In genomic region chr19:5922963-5923362, GRCm38 (mm10) we compare ENCODE assay signal across 16 mouse cellular contexts. TPM values are rescaled to one million over a fixed set of nuclear protein-coding genes. Genes with fewer than 3 reads are reported as not detected.
DNase-seq lines count a peak whose midpoint lies in the region; ATAC-seq and TF ChIP-seq lines count a peak whose summit lies in the region.
"Had no signal": no experiment of that assay in that cellular context is flagged by ENCODE, and none has a peak within 500 bp of the region (broad histone marks: within the 10 kb centered on the region; RNA-seq: fewer than 3 reads in every experiment).

No protein-coding gene starts in this region.

- no peak for TF ChIP-seq CTCF in gastrocnemius, adult 2 months (IDR thresholded peaks at IDR 0.05)
- TF ChIP-seq CTCF in intestine, postnatal 0 days (IDR thresholded peaks at IDR 0.05; ENCODE audit: low read depth), result no peak
- TF ChIP-seq CTCF in midbrain, postnatal 0 days (IDR thresholded peaks at IDR 0.05), result no peak

- peaks cover 8% of the 10 kb centered on the region; the same call in 1 of the 2 replicates for H3K36me3 ChIP-seq in intestine, embryonic 14.5 days (ENCODE audit: control insufficient read depth, insufficient read depth, low read length)
- peaks cover 22% of the 10 kb centered on the region for H3K36me3 ChIP-seq in intestine, postnatal 0 days (ENCODE audit: control insufficient read depth, insufficient read depth)
- peaks cover 6% of the 10 kb centered on the region for H3K36me3 ChIP-seq in midbrain, embryonic 14.5 days (ENCODE audit: control insufficient read depth, insufficient read depth, low read length)
- peaks cover 9% of the 10 kb centered on the region for H3K36me3 ChIP-seq in midbrain, postnatal 0 days (ENCODE audit: insufficient read depth, low read length)
- peaks cover 3% of the 10 kb centered on the region; the same call in 1 of the 2 replicates for H3K36me3 ChIP-seq in limb, embryonic 10.5 days
- H3K36me3 ChIP-seq: embryonic facial prominence, embryonic 12.5 days had no signal

- H3K4me3 ChIP-seq in gastrocnemius, adult 2 months, result peak overlapping the region; percentile 92
- no peak overlapping the region for H3K4me3 ChIP-seq in intestine, embryonic 14.5 days (ENCODE audit: low read depth, low read length)
- no peak overlapping the region for H3K4me3 ChIP-seq in intestine, postnatal 0 days (ENCODE audit: low read depth, low read length)
- no peak overlapping the region for H3K4me3 ChIP-seq in midbrain, embryonic 14.5 days (replicated peaks; ENCODE audit: low read depth, low read length)
- H3K4me3 ChIP-seq in midbrain, postnatal 0 days (ENCODE audit: low read depth, low read length), result no peak overlapping the region
- no peak overlapping the region for H3K4me3 ChIP-seq in limb, embryonic 10.5 days

- intact Hi-C loops in gastrocnemius, adult 2 months (cut with DNase I), result loop anchor here (5.0 kb wide), 2 partner anchors 94 to 124 kb away; partner anchors contain the start of genes Capn1 and Syvn1

- H3K4me1 ChIP-seq in intestine, embryonic 14.5 days (replicated peaks; ENCODE audit: control insufficient read depth, insufficient read depth, low read length), result peaks cover 19% of the 10 kb centered on the region
- no peaks in the 10 kb centered on the region; the same call in 1 of the 2 replicates for H3K4me1 ChIP-seq in intestine, postnatal 0 days (replicated peaks; ENCODE audit: control insufficient read depth, insufficient read depth, low read length)
- H3K4me1 ChIP-seq in midbrain, embryonic 14.5 days (ENCODE audit: control insufficient read depth, insufficient read depth, low read length), result peaks cover 12% of the 10 kb centered on the region
- H3K4me1 ChIP-seq in midbrain, postnatal 0 days (ENCODE audit: insufficient read depth, low read length), result no peaks in the 10 kb centered on the region; the same call in 1 of the 2 replicates
- H3K4me1 ChIP-seq in limb, embryonic 10.5 days, result peaks cover 41% of the 10 kb centered on the region

- H3K9me3 ChIP-seq in intestine, embryonic 14.5 days (ENCODE audit: control insufficient read depth, low read length), result no peaks in the 10 kb centered on the region
- no peaks in the 10 kb centered on the region for H3K9me3 ChIP-seq in intestine, postnatal 0 days (ENCODE audit: control insufficient read depth)
- H3K9me3 ChIP-seq in midbrain, embryonic 14.5 days (ENCODE audit: control insufficient read depth, low read length), result no peaks in the 10 kb centered on the region
- no peaks in the 10 kb centered on the region for H3K9me3 ChIP-seq in midbrain, postnatal 0 days (ENCODE audit: low read length)
- H3K9me3 ChIP-seq in limb, embryonic 10.5 days (replicated peaks), result no peaks in the 10 kb centered on the region
- H3K9me3 ChIP-seq: embryonic facial prominence, embryonic 12.5 days; G1E; midbrain, embryonic 10.5 days had no signal

- H3K9ac ChIP-seq in intestine, embryonic 14.5 days (ENCODE audit: low read length), result no peak overlapping the region
- H3K9ac ChIP-seq in intestine, postnatal 0 days (ENCODE audit: low read depth, low read length), result no peak overlapping the region
- H3K9ac ChIP-seq in midbrain, embryonic 14.5 days (replicated peaks; ENCODE audit: low read length), result 0 out of 2 replicates have a peak overlapping the region, but pooled peaks have one; percentile 20
- no peak overlapping the region for H3K9ac ChIP-seq in midbrain, postnatal 0 days (replicated peaks; ENCODE audit: low read length, poor library complexity, severe bottlenecking)
- H3K9ac ChIP-seq: embryonic facial prominence, embryonic 12.5 days had no signal

- H3K27ac ChIP-seq in gastrocnemius, adult 2 months, result peak overlapping the region; percentile 96
- H3K27ac ChIP-seq in intestine, embryonic 14.5 days (ENCODE audit: low read depth), result no peak overlapping the region
- no peak overlapping the region for H3K27ac ChIP-seq in intestine, postnatal 0 days (ENCODE audit: low read depth, low read length)
- H3K27ac ChIP-seq in midbrain, embryonic 14.5 days (replicated peaks; ENCODE audit: low read depth, low read length), result no peak overlapping the region
- H3K27ac ChIP-seq in midbrain, postnatal 0 days (ENCODE audit: low read depth, low read length), result no peak overlapping the region
- no peak overlapping the region for H3K27ac ChIP-seq in limb, embryonic 10.5 days
- H3K27ac ChIP-seq: embryonic facial prominence, embryonic 12.5 days; midbrain, embryonic 10.5 days had no signal

- DNase-seq in gastrocnemius, adult 2 months, result no peak
- no peak for DNase-seq in gastrocnemius, adult 18-20 months (ENCODE audit: low spot score)
- DNase-seq in intestine, embryonic 14.5 days (ENCODE audit: low spot score), result no peak
- no peak for DNase-seq in midbrain, embryonic 14.5 days
- no peak for DNase-seq in midbrain, postnatal 0 days (ENCODE audit: low spot score)
- no peak for DNase-seq in limb, embryonic 10.5 days (ENCODE audit: low spot score)
- DNase-seq in retina, embryonic 14.5 days (ENCODE audit: low spot score), result no peak
- DNase-seq: cerebellum, adult 9-10 months; forebrain, postnatal 0 days; layer of hippocampus, adult 9-11 months had no signal

- whole genome bisulfite sequencing in intestine, embryonic 14.5 days, result 93% methylated on average over 3 of the region's 3 CpGs
- WGBS in intestine, postnatal 0 days, result 91% methylated on average over 3 of the region's 3 CpGs
- WGBS in midbrain, embryonic 14.5 days, result 94% methylated on average over 3 of the region's 3 CpGs
- 92% methylated on average over 3 of the region's 3 CpGs for WGBS in midbrain, postnatal 0 days
- 91% methylated on average over 3 of the region's 3 CpGs for WGBS in limb, embryonic 10.5 days

- ATAC-seq in intestine, embryonic 14.5 days (replicated peaks; ENCODE audit: low FRiP score, low TSS enrichment, low read depth), result no peak
- ATAC-seq in intestine, postnatal 0 days, result no peak
- no peak for ATAC-seq in midbrain, embryonic 14.5 days (ENCODE audit: low FRiP score, low TSS enrichment)
- ATAC-seq in midbrain, postnatal 0 days (ENCODE audit: low FRiP score), result no peak
- ATAC-seq: activated CD4-positive, CD25-positive, alpha-beta regulatory T cell, adult 4 months; forebrain, postnatal 0 days had no signal

- no peaks in the 10 kb centered on the region for H3K27me3 ChIP-seq in intestine, embryonic 14.5 days (replicated peaks; ENCODE audit: control insufficient read depth, insufficient read depth, low read length)
- H3K27me3 ChIP-seq in intestine, postnatal 0 days (replicated peaks; ENCODE audit: control insufficient read depth, insufficient read depth, low read length), result no peaks in the 10 kb centered on the region
- H3K27me3 ChIP-seq in midbrain, embryonic 14.5 days (ENCODE audit: control insufficient read depth, insufficient read depth, low read length), result no peaks in the 10 kb centered on the region
- no peaks in the 10 kb centered on the region for H3K27me3 ChIP-seq in midbrain, postnatal 0 days (ENCODE audit: insufficient read depth, low read length)
- H3K27me3 ChIP-seq in limb, embryonic 10.5 days (ENCODE audit: low read depth, poor library complexity, severe bottlenecking), result peaks cover 20% of the 10 kb centered on the region

- 0 out of 2 replicates have a peak overlapping the region, but pooled peaks have one; percentile 3 for H3K4me2 ChIP-seq in intestine, embryonic 14.5 days (ENCODE audit: low read length)
- H3K4me2 ChIP-seq in intestine, postnatal 0 days (replicated peaks; ENCODE audit: low read depth), result no peak overlapping the region
- no peak overlapping the region; the same call in 1 of the 2 replicates for H3K4me2 ChIP-seq in midbrain, embryonic 14.5 days (ENCODE audit: low read length)
- no peak overlapping the region for H3K4me2 ChIP-seq in midbrain, postnatal 0 days (ENCODE audit: low read depth, low read length, poor library complexity, severe bottlenecking)

RNA-seq across cellular contexts. Expression of gene Cdc42ep2, which starts 1.7 kb away (rescaled TPM):
- total RNA-seq in gastrocnemius, adult 2 months (2021), result 10 to 100 TPM in 1 of 2 experiments, 1 to 10 TPM in 1; 8.2 to 14.3 TPM
- total RNA-seq in gastrocnemius, adult 18-20 months (2021), result 10 to 100 TPM in 1 of 2 experiments, 1 to 10 TPM in 1; 8.9 to 11.2 TPM
- polyA plus RNA-seq in intestine, embryonic 14.5 days (2014; fragmentation: Nextera tagmentation; extraction: Ambion mirVana), result 7.0 and 9.3 TPM in 2 replicates
- 6.5 and 6.6 TPM in 2 replicates for polyA plus RNA-seq in intestine, postnatal 0 days (2015; fragmentation: Nextera tagmentation; extraction: Ambion mirVana)
- 12.3 and 16.2 TPM in 2 replicates for polyA plus RNA-seq in midbrain, embryonic 14.5 days (2014; fragmentation: Nextera tagmentation; extraction: Ambion mirVana)
- 20.6 and 28.4 TPM in 2 replicates for total RNA-seq in midbrain, postnatal 0 days (2014; rRNA removed)
- polyA plus RNA-seq in midbrain, postnatal 0 days (2015; fragmentation: Nextera tagmentation; extraction: Ambion mirVana), result 19.2 and 20.9 TPM in 2 replicates
- polyA plus RNA-seq in limb, embryonic 10.5 days (2016; fragmentation: Nextera tagmentation; extraction: Ambion mirVana), result 1.3 and 1.7 TPM in 2 replicates
- total RNA-seq: hematopoietic stem cell, adult 5-6 weeks had no signal

RNA-seq across cellular contexts. Expression of gene Dpf2, which starts 10.2 kb away (rescaled TPM):
- total RNA-seq in gastrocnemius, adult 2 months (2021), result 10 to 100 TPM; 87.8 to 88.4 TPM
- total RNA-seq in gastrocnemius, adult 18-20 months (2021), result 10 to 100 TPM; 76.3 to 85.1 TPM
- polyA plus RNA-seq in intestine, embryonic 14.5 days (2014; fragmentation: Nextera tagmentation; extraction: Ambion mirVana), result 131 and 145 TPM in 2 replicates
- polyA plus RNA-seq in intestine, postnatal 0 days (2015; fragmentation: Nextera tagmentation; extraction: Ambion mirVana), result 49.9 and 51.9 TPM in 2 replicates
- 96.6 and 108 TPM in 2 replicates for polyA plus RNA-seq in midbrain, embryonic 14.5 days (2014; fragmentation: Nextera tagmentation; extraction: Ambion mirVana)
- total RNA-seq in midbrain, postnatal 0 days (2014; rRNA removed), result 52.9 and 84.7 TPM in 2 replicates
- polyA plus RNA-seq in midbrain, postnatal 0 days (2015; fragmentation: Nextera tagmentation; extraction: Ambion mirVana), result 57.7 and 61.0 TPM in 2 replicates
- polyA plus RNA-seq in limb, embryonic 10.5 days (2016; fragmentation: Nextera tagmentation; extraction: Ambion mirVana), result 223 and 240 TPM in 2 replicates

RNA-seq across cellular contexts. Expression of gene Tigd3, which starts 29.0 kb away (rescaled TPM):
- under 1 TPM; 0.10 to 0.20 TPM for total RNA-seq in gastrocnemius, adult 2 months (2021)
- under 1 TPM; 0.21 TPM for total RNA-seq in gastrocnemius, adult 18-20 months (2021)
- polyA plus RNA-seq in intestine, embryonic 14.5 days (2014; fragmentation: Nextera tagmentation; extraction: Ambion mirVana), result 2.0 and 2.1 TPM in 2 replicates
- 1.0 and 1.2 TPM in 2 replicates for polyA plus RNA-seq in intestine, postnatal 0 days (2015; fragmentation: Nextera tagmentation; extraction: Ambion mirVana)
- 9.9 and 10.8 TPM in 2 replicates for polyA plus RNA-seq in midbrain, embryonic 14.5 days (2014; fragmentation: Nextera tagmentation; extraction: Ambion mirVana)
- total RNA-seq in midbrain, postnatal 0 days (2014; rRNA removed), result 9.0 and 11.4 TPM in 2 replicates
- polyA plus RNA-seq in midbrain, postnatal 0 days (2015; fragmentation: Nextera tagmentation; extraction: Ambion mirVana), result 10.6 and 10.9 TPM in 2 replicates
- 5.2 and 5.9 TPM in 2 replicates for polyA plus RNA-seq in limb, embryonic 10.5 days (2016; fragmentation: Nextera tagmentation; extraction: Ambion mirVana)

RNA-seq across cellular contexts. Expression of gene Pola2, which starts 41.0 kb away (rescaled TPM):
- total RNA-seq in gastrocnemius, adult 2 months (2021), result 1 to 10 TPM; 8.9 to 9.2 TPM
- 1 to 10 TPM; 6.2 to 8.7 TPM for total RNA-seq in gastrocnemius, adult 18-20 months (2021)
- polyA plus RNA-seq in intestine, embryonic 14.5 days (2014; fragmentation: Nextera tagmentation; extraction: Ambion mirVana), result 84.4 and 87.9 TPM in 2 replicates
- 23.5 and 23.9 TPM in 2 replicates for polyA plus RNA-seq in intestine, postnatal 0 days (2015; fragmentation: Nextera tagmentation; extraction: Ambion mirVana)
- 17.6 and 23.4 TPM in 2 replicates for polyA plus RNA-seq in midbrain, embryonic 14.5 days (2014; fragmentation: Nextera tagmentation; extraction: Ambion mirVana)
- total RNA-seq in midbrain, postnatal 0 days (2014; rRNA removed), result 17.8 and 21.6 TPM in 2 replicates
- 16.7 and 16.9 TPM in 2 replicates for polyA plus RNA-seq in midbrain, postnatal 0 days (2015; fragmentation: Nextera tagmentation; extraction: Ambion mirVana)
- 125 and 130 TPM in 2 replicates for polyA plus RNA-seq in limb, embryonic 10.5 days (2016; fragmentation: Nextera tagmentation; extraction: Ambion mirVana)

RNA-seq across cellular contexts. Expression of gene Slc25a45, which starts 45.4 kb away (rescaled TPM):
- total RNA-seq in gastrocnemius, adult 2 months (2021), result under 1 TPM; 0.79 to 0.84 TPM
- total RNA-seq in gastrocnemius, adult 18-20 months (2021), result under 1 TPM; 0.59 to 0.90 TPM
- 2.1 and 2.5 TPM in 2 replicates for polyA plus RNA-seq in intestine, embryonic 14.5 days (2014; fragmentation: Nextera tagmentation; extraction: Ambion mirVana)
- 3.8 and 4.0 TPM in 2 replicates for polyA plus RNA-seq in intestine, postnatal 0 days (2015; fragmentation: Nextera tagmentation; extraction: Ambion mirVana)
- 0.73 and 1.2 TPM in 2 replicates for polyA plus RNA-seq in midbrain, embryonic 14.5 days (2014; fragmentation: Nextera tagmentation; extraction: Ambion mirVana)
- 3.7 and 4.8 TPM in 2 replicates for total RNA-seq in midbrain, postnatal 0 days (2014; rRNA removed)
- 2.1 and 2.7 TPM in 2 replicates for polyA plus RNA-seq in midbrain, postnatal 0 days (2015; fragmentation: Nextera tagmentation; extraction: Ambion mirVana)
- 1.8 TPM in 2 replicates for polyA plus RNA-seq in limb, embryonic 10.5 days (2016; fragmentation: Nextera tagmentation; extraction: Ambion mirVana)
